Mouse (Mus musculus) liver, adult 2 months (tissue): Measurements from ENCODE around the gene Rap1gap2.

Experiments
- CTCF ChIP-seq: fragments of 200-500 bp; IDR thresholded peaks from 2 replicates; pipeline ENCODE4 v1.5.1; 2011; ENCODE audit warnings: low read depth, low read length, control low read depth
- POLR2A ChIP-seq: fragments of 200-500 bp; IDR thresholded peaks from 2 replicates; pipeline ENCODE4 v1.6.1; 2011; ENCODE audit warnings: low read length, control low read depth; ENCODE audit not compliant: insufficient read depth; ENCODE audit errors: extremely low read depth

- TF ChIP-seq POLR2A (no peak), CTCF (no peak)
Measured at GRCm38 (mm10) chr11:74597283-74597989, 13.3 kb downstream of the Rap1gap2 start.
